Mouse (Mus musculus): ENCODE results near the gene Fbxw11.

GRCm38 (mm10) chr11:32696446-32697090 is 54.0 kb downstream of the Fbxw11 start:
- TF ChIP-seq CTCF (IDR thresholded peaks at IDR 0.05; ENCODE audit: extremely low read depth, insufficient read depth, insufficient read length, insufficient replicate concordance) (no peak), POLR2A (IDR thresholded peaks at IDR 0.05; ENCODE audit: low read depth, low read length) (no peak)
